Mouse (Mus musculus): ENCODE measurements at regions not wholly inside any gene's neighbourhood (a gene's known extent, or its start where the extent isn't known, plus 50 kb on each side); places are given as distances from the start of the nearest gene placed in this dataset.

DNA sequence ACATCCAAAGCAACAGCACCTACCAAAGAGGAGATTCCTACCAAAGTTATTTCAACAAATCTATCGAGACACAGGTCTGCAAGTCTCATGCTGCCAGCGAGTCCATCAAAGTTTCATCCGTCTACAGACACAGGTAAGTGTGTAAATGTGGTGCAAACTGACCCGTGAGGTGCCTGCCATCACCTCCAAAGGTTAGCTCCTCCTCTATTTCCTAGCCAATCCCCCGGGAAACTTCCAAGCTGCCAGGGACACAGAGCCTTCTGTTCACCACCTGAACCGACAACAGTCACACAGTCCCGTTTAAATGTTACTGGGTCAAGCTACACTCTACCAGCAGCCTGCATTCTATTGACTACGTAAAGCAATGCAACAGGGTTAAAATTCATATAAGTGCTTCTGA is 113.5 kb downstream of the Snurf start:
- peak; percentile 50 for DNase-seq

DNA sequence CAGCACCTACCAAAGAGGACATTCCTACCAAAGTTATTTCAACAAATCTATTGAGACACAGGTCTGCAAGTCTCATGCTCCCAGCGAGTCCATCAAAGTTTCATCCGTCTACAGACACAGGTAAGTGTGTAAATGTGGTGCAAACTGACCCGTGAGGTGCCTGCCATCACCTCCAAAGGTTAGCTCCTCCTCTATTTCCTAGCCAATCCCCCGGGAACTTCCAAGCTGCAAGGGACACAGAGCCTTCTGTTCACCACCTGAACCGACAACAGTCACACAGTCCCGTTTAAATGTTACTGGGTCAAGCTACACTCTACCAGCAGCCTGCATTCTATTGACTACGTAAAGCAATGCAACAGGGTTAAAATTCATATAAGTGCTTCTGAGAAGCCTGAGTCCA is 146.4 kb downstream of the Snurf start:
- DNase-seq: peak; percentile 32

All from cerebellum, adult 9-11 months (tissue).